Mouse (Mus musculus) adrenal gland, postnatal 10 days (tissue): ENCODE measurements around the gene Dnaja2. TPM values are rescaled to one million over a fixed set of nuclear protein-coding genes. Genes with fewer than 3 reads are reported as not detected.

ENCODE experiments used
- DNase-seq: peaks from one replicate; pipeline ENCODE4 v3.0.0; 2021; ENCODE audit warnings: mixed read lengths
- long read RNA-seq, 2 experiments: library from polyadenylated mRNA; stranded (forward); transcript quantifications; one replicate each; pipeline ENCODE4 v2.0.0; 2021
- total RNA-seq, 2 experiments: library from RNA; stranded (reverse); gene quantifications; 2 replicates each; pipeline ENCODE4 v1.2.3; 2021

The Dnaja2 gene
- total RNA-seq, result 100 to 1,000 TPM; 146 to 159 TPM
- long read RNA-seq, experiment 1, transcript Dnaja2-201 (9 exons, 2,919 nt), result major isoform, 279 of 298 reads
- long read RNA-seq, experiment 1, partial matches to known transcripts, result 9 of 298 reads
- long read RNA-seq, experiment 1, other reads (novel, unspliced or antisense), result 10 of 298 reads
- long read RNA-seq, experiment 2, transcript Dnaja2-201 (9 exons, 2,919 nt), result major isoform, 118 of 123 reads
- long read RNA-seq, experiment 2, partial matches to known transcripts, result 4 of 123 reads
- long read RNA-seq, experiment 2, other reads (novel, unspliced or antisense), result 1 of 123 reads

- peak; percentile 95 for DNase-seq
Observed at GRCm38 (mm10) chr8:85555181-85556145, at the start of gene Dnaja2. Gene Dnaja2 (minus strand): TSS chr8:85555344.

GRCm38 (mm10) chr8:85604201-85604600, 49.1 kb upstream of the Dnaja2 start:
- no peak for DNase-seq

- DNase-seq, result peak; percentile 75
Observed at GRCm38 (mm10) chr8:85603203-85603895, 48.2 kb upstream of the Dnaja2 start.

- no peak for DNase-seq
Observed at GRCm38 (mm10) chr8:85602737-85603136, 47.6 kb upstream of the Dnaja2 start.

GRCm38 (mm10) chr8:85601741-85602140, 46.6 kb upstream of the Dnaja2 start:
- DNase-seq, result no peak

- DNase-seq, result no peak
Observed at GRCm38 (mm10) chr8:85597413-85598191, 42.5 kb upstream of the Dnaja2 start.

- peak; percentile 41 for DNase-seq
Observed at GRCm38 (mm10) chr8:85595391-85595790, 40.2 kb upstream of the Dnaja2 start.

- DNase-seq, result no peak
Observed at GRCm38 (mm10) chr8:85594983-85595382, 39.8 kb upstream of the Dnaja2 start.

- no peak for DNase-seq
Observed at GRCm38 (mm10) chr8:85593324-85593723, 38.2 kb upstream of the Dnaja2 start.

- no peak for DNase-seq
Observed at GRCm38 (mm10) chr8:85591532-85591931, 36.4 kb upstream of the Dnaja2 start.

GRCm38 (mm10) chr8:85590258-85590657, 35.1 kb upstream of the Dnaja2 start:
- no peak for DNase-seq

GRCm38 (mm10) chr8:85588596-85588995, 33.5 kb upstream of the Dnaja2 start:
- no peak for DNase-seq

GRCm38 (mm10) chr8:85577666-85578065, 22.5 kb upstream of the Dnaja2 start:
- no peak for DNase-seq

- DNase-seq, result no peak
Observed at GRCm38 (mm10) chr8:85573972-85574496, 18.9 kb upstream of the Dnaja2 start.

- DNase-seq, result no peak
Observed at GRCm38 (mm10) chr8:85570466-85570865, 15.3 kb upstream of the Dnaja2 start.

- DNase-seq, result no peak
Observed at GRCm38 (mm10) chr8:85567801-85568200, 12.7 kb upstream of the Dnaja2 start.

GRCm38 (mm10) chr8:85565186-85565585, 10.0 kb upstream of the Dnaja2 start:
- no peak for DNase-seq

- DNase-seq, result no peak
Observed at GRCm38 (mm10) chr8:85563336-85563735, 8.2 kb upstream of the Dnaja2 start.

- DNase-seq, result no peak
Observed at GRCm38 (mm10) chr8:85559966-85560365, 4.8 kb upstream of the Dnaja2 start.

GRCm38 (mm10) chr8:85559201-85559600, 4.1 kb upstream of the Dnaja2 start:
- no peak for DNase-seq

- DNase-seq, result no peak
Observed at GRCm38 (mm10) chr8:85557601-85557986, 2.5 kb upstream of the Dnaja2 start.
